Mouse (Mus musculus) kidney, postnatal 0 days (tissue): ENCODE results near the gene Per1. TPM values are rescaled to one million over a fixed set of nuclear protein-coding genes. Genes with fewer than 3 reads are reported as not detected.

Source experiments
- ATAC-seq: fragments of 200-750 bp; cut with Nextera tagmentation; replicated peaks from 2 replicates; pipeline ENCODE4 v1.8.0; 2017; ENCODE audit warnings: low read depth, moderate number of reproducible peaks, moderate TSS enrichment, moderate library complexity; ENCODE audit not compliant: low FRiP score
- DNase-seq: peaks from one replicate; pipeline ENCODE4 v3.0.0-alpha.2; 2016; ENCODE audit warnings: low spot score
- H3K27ac ChIP-seq: fragments of 300-500 bp; sonication (generic); 2 replicates; pipeline ENCODE4 v1.5.1; 2014; ENCODE audit warnings: mild to moderate bottlenecking
- H3K27me3 ChIP-seq: fragments of 300-500 bp; sonication (generic); 2 replicates; pipeline ENCODE4 v1.6.1; 2014; ENCODE audit warnings: low read length, mixed read lengths; ENCODE audit not compliant: insufficient read depth
- H3K36me3 ChIP-seq: fragments of 300-500 bp; sonication (generic); 2 replicates; pipeline ENCODE4 v1.6.1; 2014; ENCODE audit warnings: low read length, mixed read lengths; ENCODE audit not compliant: insufficient read depth
- H3K4me1 ChIP-seq: fragments of 300-500 bp; sonication (generic); replicated peaks from 2 replicates; pipeline ENCODE4 v1.6.1; 2014; ENCODE audit warnings: antibody characterized with exemption, low read length, mixed read lengths; ENCODE audit not compliant: insufficient read depth
- H3K4me2 ChIP-seq: fragments of 300-500 bp; sonication (generic); 2 replicates; pipeline ENCODE4 v1.6.1; 2014; ENCODE audit warnings: mild to moderate bottlenecking, low read length, moderate library complexity, mixed read lengths
- H3K4me3 ChIP-seq: fragments of 300-500 bp; sonication (generic); replicated peaks from 2 replicates; pipeline ENCODE4 v1.5.1; 2014; ENCODE audit warnings: low read depth, low read length
- H3K9ac ChIP-seq: fragments of 300-500 bp; sonication (generic); 2 replicates; pipeline ENCODE4 v1.6.1; 2014; ENCODE audit warnings: low read depth, low read length
- H3K9me3 ChIP-seq: fragments of 300-500 bp; sonication (generic); replicated peaks from 2 replicates; pipeline ENCODE4 v1.6.1; 2016; ENCODE audit warnings: low read length, inconsistent platforms, mixed read lengths
- CTCF ChIP-seq: IDR thresholded peaks from 2 replicates; pipeline ENCODE4 v1.5.1; 2016; ENCODE audit warnings: antibody characterized with exemption, low read depth, mild to moderate bottlenecking, moderate library complexity
- WGBS: fragments of 180-500 bp; shearing (Covaris S2); extraction: QIAGEN DNeasy Blood & Tissue Kit; methylation state at CpG from one replicate; pipeline ENCODE4 v1.1.7; 2014; 5-methylcytosine and 5-hydroxymethylcytosine counted together
- polyA plus RNA-seq: library from polyadenylated mRNA; unstranded; fragments of >200 nt; fragmentation: Nextera tagmentation; extraction: Ambion mirVana; gene quantifications from 2 replicates; pipeline ENCODE4 v1.2.1, GENCODE M21; 2015

The Per1 gene
- polyA plus RNA-seq, 1 experiment from 2014 or later: 9.9 TPM

- no peak overlapping the region for H3K9ac ChIP-seq
- no peaks in the 10 kb centered on the region for H3K4me1 ChIP-seq
- H3K27me3 ChIP-seq: no peaks in the 10 kb centered on the region
- no peak for TF ChIP-seq CTCF
- no peak for ATAC-seq
- WGBS: 71% methylated on average over 8 of the region's 8 CpGs
- no peak overlapping the region for H3K4me2 ChIP-seq
- H3K9me3 ChIP-seq: no peaks in the 10 kb centered on the region
- DNase-seq: no peak
- H3K4me3 ChIP-seq: no peak overlapping the region
- H3K36me3 ChIP-seq: no peaks in the 10 kb centered on the region
- no peak overlapping the region for H3K27ac ChIP-seq
These were observed 33.6 kb downstream of the Per1 start for GRCm38 (mm10) chr11:69128426-69129122.

DNA sequence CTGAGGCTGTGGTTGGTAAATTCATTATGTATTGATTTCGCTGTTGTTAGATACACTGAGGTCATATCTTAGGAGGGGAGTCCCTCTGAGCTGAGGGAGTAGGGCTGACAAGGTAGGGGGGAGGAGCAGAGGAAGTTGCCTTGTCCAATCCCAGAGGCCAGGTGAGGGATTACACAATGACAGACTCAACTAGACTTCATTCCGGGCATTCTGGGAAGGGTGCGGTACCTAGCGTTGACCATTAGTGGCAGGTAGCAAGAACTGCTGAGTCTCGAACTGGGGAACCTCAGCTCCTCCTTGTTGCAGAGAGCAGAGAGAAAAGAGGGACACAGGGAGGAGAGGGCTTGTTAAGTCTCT, 38.5 kb downstream of the Per1 start:
- no peaks in the 10 kb centered on the region for H3K9me3 ChIP-seq
- ATAC-seq (peak; percentile 41; the same call in 1 of the 2 replicates), DNase-seq (no peak)
- no peaks in the 10 kb centered on the region for H3K4me1 ChIP-seq
- no peak overlapping the region for H3K27ac ChIP-seq
- H3K36me3 ChIP-seq: no peaks in the 10 kb centered on the region
- WGBS: 22% methylated on average over 5 of the region's 5 CpGs
- no peaks in the 10 kb centered on the region for H3K27me3 ChIP-seq
- H3K9ac ChIP-seq: peak overlapping the region; percentile 55; the same call in 1 of the 2 replicates
- no peak overlapping the region for H3K4me3 ChIP-seq
- no peak for TF ChIP-seq CTCF
- H3K4me2 ChIP-seq: peak overlapping the region; percentile 65

GRCm38 (mm10) chr11:69133923-69134621, 39.1 kb downstream of the Per1 start:
- H3K36me3 ChIP-seq: no peaks in the 10 kb centered on the region
- ATAC-seq (peak; percentile 69), DNase-seq (peak; percentile 79)
- H3K9ac ChIP-seq: peak overlapping the region; percentile 55
- H3K4me3 ChIP-seq: peak overlapping the region; percentile 35
- H3K4me2 ChIP-seq: peak overlapping the region; percentile 65
- 2% methylated on average over 34 of the region's 34 CpGs for WGBS
- H3K9me3 ChIP-seq: no peaks in the 10 kb centered on the region
- H3K4me1 ChIP-seq: no peaks in the 10 kb centered on the region
- peak; percentile 74 for TF ChIP-seq CTCF
- no peak overlapping the region for H3K27ac ChIP-seq
- no peaks in the 10 kb centered on the region for H3K27me3 ChIP-seq

DNA sequence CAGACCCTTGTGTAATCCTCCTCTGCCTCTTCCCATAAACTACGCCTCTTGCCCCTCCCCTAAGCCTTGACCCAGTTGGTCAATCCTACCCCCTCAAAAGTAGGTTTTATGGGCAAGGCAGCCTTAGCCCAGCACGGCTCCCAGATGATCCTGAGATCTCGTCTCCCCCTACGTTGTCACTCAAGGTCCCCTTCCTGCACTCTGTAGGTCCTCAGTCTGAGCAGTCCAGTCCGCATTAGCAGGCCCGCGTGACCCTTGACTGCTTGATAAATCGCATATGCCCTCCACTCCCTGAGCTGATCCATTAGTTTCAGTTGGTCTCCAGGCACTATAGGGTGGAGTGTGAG, 39.6 kb downstream of the Per1 start:
- DNase-seq (no peak), ATAC-seq (no peak; the same call in 1 of the 2 replicates)
- no peaks in the 10 kb centered on the region for H3K27me3 ChIP-seq
- H3K4me1 ChIP-seq: no peaks in the 10 kb centered on the region
- no peaks in the 10 kb centered on the region for H3K36me3 ChIP-seq
- H3K4me3 ChIP-seq: peak overlapping the region; percentile 35
- no peak overlapping the region for H3K27ac ChIP-seq
- H3K4me2 ChIP-seq: peak overlapping the region; percentile 65
- H3K9ac ChIP-seq: peak overlapping the region; percentile 55
- WGBS: 32% methylated on average over 8 of the region's 8 CpGs
- TF ChIP-seq CTCF: no peak
- no peaks in the 10 kb centered on the region for H3K9me3 ChIP-seq

- H3K9me3 ChIP-seq: no peaks in the 10 kb centered on the region
- WGBS: 96% methylated on average over 6 of the region's 6 CpGs
These were observed 40.3 kb downstream of the Per1 start for GRCm38 (mm10) chr11:69135361-69135760.

DNA sequence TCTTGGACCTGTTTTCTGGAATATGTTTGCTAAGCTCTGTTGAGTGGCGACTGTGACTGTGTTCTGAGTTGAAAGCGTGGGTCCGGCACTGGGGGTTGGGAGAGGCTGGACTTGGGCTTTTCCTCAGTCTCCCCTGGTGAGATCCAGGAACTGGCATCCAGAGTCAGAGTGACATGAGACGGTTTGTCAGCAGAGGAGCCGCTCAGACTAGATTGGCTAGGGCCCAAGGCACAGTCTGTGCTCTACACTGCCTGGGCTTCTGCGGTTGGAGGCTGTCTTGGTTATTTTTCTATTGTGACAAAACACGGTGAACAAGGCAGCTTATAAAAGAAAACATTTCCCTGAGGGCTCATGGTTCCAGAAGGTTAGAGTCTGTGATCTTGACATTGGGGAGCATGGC, 52.5 kb downstream of the Per1 start:
- no peak overlapping the region for H3K9ac ChIP-seq
- H3K36me3 ChIP-seq: no peaks in the 10 kb centered on the region
- H3K4me1 ChIP-seq: no peaks in the 10 kb centered on the region
- no peak overlapping the region for H3K4me2 ChIP-seq
- WGBS: 65% methylated on average over 7 of the region's 7 CpGs
- no peaks in the 10 kb centered on the region for H3K27me3 ChIP-seq
- no peak for DNase-seq
- no peak for TF ChIP-seq CTCF
- H3K4me3 ChIP-seq: no peak overlapping the region
- no peak overlapping the region for H3K27ac ChIP-seq
- no peak for ATAC-seq
- no peaks in the 10 kb centered on the region for H3K9me3 ChIP-seq

More at GRCm38 (mm10) chr11:69135361-69135760, 40.3 kb downstream of the Per1 start:
- DNase-seq: no peak
- Histone ChIP-seq H3K36me3 (no peaks in the 10 kb centered on the region), H3K4me1 (no peaks in the 10 kb centered on the region), H3K4me3 (no peak overlapping the region), H3K4me2 (no peak overlapping the region), H3K27ac (no peak overlapping the region), H3K9ac (no peak overlapping the region), H3K27me3 (no peaks in the 10 kb centered on the region)
- no peak for TF ChIP-seq CTCF
- no peak for ATAC-seq
